Mouse (Mus musculus) megakaryocyte-erythroid progenitor cell, adult 5-6 weeks (primary cell): ENCODE measurements around the gene Gm17581. TPM values are rescaled to one million over a fixed set of nuclear protein-coding genes. Genes with fewer than 3 reads are reported as not detected.
A peak's percentile ranks its signal among the peaks of the same experiment; 100 is the strongest.
"Not testable (repeated sequence)": the region's sequence is repeated elsewhere in the genome, so short reads cannot be mapped to it uniquely, and the experiment has no call there.

Source experiments
- ATAC-seq: replicated peaks from 2 replicates; pipeline ENCODE4 v1.8.0; 2016; ENCODE audit warnings: mild to moderate bottlenecking, inconsistent platforms; ENCODE audit not compliant: severe bottlenecking, poor library complexity, low FRiP score, low TSS enrichment
- total RNA-seq, 2 experiments: library from RNA; stranded (forward) in 1 of 2; stranded (reverse) in 1 of 2; fragments of 200-1000, 215-1000 nt in 1 of 2; fragments of >200 nt in 1 of 2; fragmentation: Nextera tagmentation in 1 of 2; gene quantifications; 2 replicates each; pipeline ENCODE4 v1.2.3; 2014 to 2017

Gm17581 gene
- total RNA-seq, 2 experiments from 2014 or later = not detected

GRCm38 (mm10) chr2:155742931-155743337, 7.3 kb upstream of the Gm17581 start:
- ATAC-seq = peak; percentile 62

DNA sequence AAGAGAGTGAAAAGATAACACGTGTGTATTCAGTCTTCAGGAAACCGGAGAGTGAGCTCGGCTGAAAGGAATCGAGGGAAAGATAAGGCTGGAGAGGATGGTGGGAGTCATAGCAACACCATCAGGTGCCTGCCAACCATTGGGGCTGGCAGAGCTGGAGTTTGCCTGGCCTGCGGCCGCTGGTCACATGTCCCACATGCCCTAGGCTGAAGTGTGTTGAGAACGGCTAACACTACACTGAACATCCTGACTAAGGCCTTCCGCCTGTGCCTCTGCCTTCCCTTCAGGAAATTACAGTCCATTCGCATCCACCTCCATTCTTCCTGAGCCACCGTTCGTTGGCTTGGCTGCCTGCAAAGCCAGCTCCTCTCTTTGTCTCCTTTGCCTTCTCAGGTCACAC, 6.5 kb upstream of the Gm17581 start:
- ATAC-seq = 0 out of 2 replicates have a peak, but pooled peaks have one; percentile 35

DNA sequence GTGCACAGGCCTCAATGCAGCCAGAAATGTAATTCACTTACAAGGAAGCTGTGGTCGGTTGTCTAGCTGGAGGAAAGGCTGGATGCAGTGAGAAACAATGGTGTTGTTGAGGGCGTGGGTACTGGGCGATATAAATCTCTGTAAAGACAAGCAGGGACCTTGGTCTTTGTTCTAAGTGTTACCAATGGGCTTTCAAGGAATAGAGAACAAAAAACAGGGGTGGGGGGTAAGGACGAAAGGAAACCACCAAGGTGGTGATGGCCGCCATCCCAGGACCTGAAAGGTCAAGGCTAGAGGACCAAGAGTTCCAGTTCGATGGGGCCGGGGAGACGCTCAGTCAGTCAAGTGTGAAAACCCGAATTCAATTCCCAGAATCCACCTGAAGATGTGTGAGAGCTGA, 2.1 kb upstream of the Gm17581 start:
- ATAC-seq = no peak

DNA sequence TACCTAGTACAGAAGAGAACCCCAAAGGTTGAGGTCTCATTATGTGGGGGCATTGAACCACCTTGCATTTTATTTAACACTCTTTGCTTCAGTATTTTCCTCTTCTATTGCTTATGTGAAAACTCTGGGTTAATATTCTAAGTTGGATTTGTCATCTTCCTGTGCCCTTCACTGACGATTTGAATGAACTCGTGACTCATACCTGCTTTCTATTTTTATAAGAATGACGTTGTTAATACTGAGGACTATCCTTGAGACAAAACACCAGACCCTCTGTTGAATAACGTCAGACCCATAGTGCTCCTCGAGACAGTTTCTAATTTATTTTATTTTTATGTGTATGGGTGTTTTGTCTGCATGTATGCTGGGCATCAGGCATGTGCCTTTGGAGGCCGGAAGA, 1.3 kb upstream of the Gm17581 start:
- no peak for ATAC-seq

GRCm38 (mm10) chr2:155735080-155735479, 586 bp downstream of the Gm17581 start:
- ATAC-seq = no peak

DNA sequence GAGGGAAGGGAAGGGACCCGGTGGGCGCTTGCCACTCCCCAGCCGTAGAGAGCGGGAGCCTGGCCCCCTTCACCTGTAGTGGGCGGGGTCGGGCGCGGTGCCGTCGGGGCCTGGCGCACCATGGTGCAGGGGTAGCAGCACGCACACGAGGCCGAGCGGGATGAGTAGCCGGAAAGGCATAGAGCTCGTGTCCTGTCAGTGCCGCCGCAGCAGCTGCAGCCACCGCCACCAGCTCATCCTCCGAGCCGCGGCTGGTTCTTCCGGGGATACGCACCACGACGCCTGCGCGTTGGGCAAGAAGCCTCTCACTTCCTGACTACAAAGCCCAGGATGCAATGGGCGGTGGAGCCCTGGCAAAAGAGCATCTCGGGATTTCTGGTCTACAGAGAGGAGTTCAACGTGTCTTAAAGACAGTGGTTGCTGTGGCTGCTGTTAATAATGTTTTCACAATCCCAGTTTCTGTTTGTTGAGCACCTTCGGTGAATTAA, 6.5 kb downstream of the Gm17581 start, which contains the start of gene Edem2:
Gene Edem2 (minus strand): TSS at position 318 of the 488 bp plus-strand sequence.
- peak; percentile 99 for ATAC-seq

- no peak for ATAC-seq
These were observed 6.9 kb downstream of the Gm17581 start for GRCm38 (mm10) chr2:155728742-155729141.

GRCm38 (mm10) chr2:155727764-155728395, 7.8 kb downstream of the Gm17581 start:
- no peak for ATAC-seq

GRCm38 (mm10) chr2:155726302-155726701, 9.4 kb downstream of the Gm17581 start:
- no peak for ATAC-seq

- ATAC-seq = no peak
These were observed 11.1 kb downstream of the Gm17581 start for GRCm38 (mm10) chr2:155724526-155724925.

DNA sequence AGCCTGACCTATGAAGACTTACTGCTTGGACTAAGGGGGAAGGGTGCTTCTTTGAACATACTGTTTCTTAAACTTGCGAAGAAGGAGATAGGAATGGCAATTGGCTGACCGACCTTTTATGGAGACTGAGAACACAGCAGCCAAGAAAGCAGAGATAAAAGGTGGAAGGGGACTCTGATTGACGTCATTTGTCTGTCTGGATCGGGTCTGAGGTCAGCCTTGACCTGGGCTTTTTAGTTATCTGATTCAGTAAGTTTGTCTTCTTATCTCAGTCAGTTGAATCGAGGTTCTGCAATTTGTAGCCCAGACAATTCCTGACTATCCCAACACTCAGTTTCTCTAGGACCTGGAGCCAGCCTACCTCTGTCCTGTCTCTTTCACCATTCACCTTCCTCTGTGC, 11.6 kb downstream of the Gm17581 start:
- ATAC-seq = no peak

GRCm38 (mm10) chr2:155720585-155720984, 15.1 kb downstream of the Gm17581 start:
- no peak for ATAC-seq

- ATAC-seq = no peak
These were observed 18.3 kb downstream of the Gm17581 start for GRCm38 (mm10) chr2:155717082-155717990.

- no peak for ATAC-seq
These were observed 25.1 kb downstream of the Gm17581 start for GRCm38 (mm10) chr2:155710557-155710956.

DNA sequence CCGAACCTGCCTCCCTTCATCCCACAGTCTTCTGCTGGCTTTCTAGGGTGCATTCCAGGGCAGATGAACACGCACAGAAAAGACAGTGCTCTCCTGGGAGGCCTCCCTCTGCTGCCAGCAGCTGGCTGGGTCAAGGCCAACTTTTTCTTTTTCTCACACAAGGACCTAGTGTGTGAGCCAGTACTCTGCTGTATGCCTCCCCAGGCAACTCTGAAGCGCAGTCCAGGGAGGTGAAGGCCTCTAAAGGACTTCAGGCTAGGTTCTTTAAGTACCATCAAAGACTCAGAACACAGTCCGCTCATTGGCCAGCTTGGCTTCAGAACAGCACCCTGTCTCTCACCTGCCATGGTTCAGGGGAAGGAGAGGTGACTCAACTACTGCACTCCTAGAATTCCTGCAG, 28.4 kb downstream of the Gm17581 start:
- ATAC-seq = no peak

DNA sequence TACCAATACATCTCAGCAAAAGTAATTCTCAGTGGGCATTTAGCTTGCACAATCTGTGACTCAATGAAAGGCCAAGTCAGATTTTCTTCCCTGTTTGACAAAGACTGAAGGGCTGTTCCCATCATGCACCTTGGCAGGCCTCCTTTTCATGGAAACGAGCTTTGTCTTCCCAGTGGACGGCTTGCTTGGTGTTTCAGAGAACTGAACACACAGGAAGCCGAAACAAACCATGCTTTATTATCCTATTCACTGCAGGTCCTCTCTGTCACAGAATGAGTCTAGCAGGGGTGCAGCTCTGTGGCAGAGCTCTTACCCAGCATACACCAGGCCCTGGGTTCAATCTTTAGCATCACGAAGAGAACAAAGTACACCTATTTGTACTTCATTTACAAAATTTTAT, 32.0 kb downstream of the Gm17581 start:
- no peak for ATAC-seq

GRCm38 (mm10) chr2:155701399-155701919, 34.2 kb downstream of the Gm17581 start:
- ATAC-seq = no peak

GRCm38 (mm10) chr2:155698443-155698842, 37.2 kb downstream of the Gm17581 start:
- not testable (repeated sequence) for ATAC-seq

- ATAC-seq = no peak
These were observed 38.8 kb downstream of the Gm17581 start for GRCm38 (mm10) chr2:155696851-155697250.

DNA sequence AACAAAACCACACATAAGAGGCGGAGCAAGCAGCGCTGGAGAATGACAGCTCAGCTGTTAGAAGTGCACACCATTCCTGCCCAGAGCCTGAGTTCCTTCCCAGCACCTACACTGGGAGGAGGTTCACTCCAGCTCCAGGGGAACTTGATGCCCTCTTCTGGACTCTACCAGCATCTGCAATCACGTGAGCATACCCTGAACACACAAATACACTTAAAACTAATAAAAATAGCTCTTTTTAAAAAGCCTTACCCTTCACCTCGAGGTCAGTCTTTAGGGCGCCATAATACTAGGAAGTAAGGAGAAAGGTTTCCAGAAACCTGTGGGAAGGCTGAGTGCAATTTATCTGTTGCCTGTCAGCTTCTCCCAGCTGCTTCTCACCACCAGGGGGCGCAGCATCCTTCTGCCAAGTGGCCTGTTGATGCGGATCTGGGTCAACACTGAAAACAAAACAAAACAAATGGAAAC, 39.5 kb downstream of the Gm17581 start:
- ATAC-seq = peak; percentile 72
